ENCODE assay signal across 8 mouse cellular contexts in genomic region chrX:135742304-135743055, GRCm38 (mm10). TPM values are rescaled to one million over a fixed set of nuclear protein-coding genes. Genes with fewer than 3 reads are reported as not detected.
A peak's percentile ranks its signal among the peaks of the same experiment; 100 is the strongest.
DNase-seq lines count a peak whose midpoint lies in the region; ATAC-seq and TF ChIP-seq lines count a peak whose summit lies in the region.

TSS of gene Armcx5 (plus strand) at chrX:135742733.
TSS of gene Gprasp1 (plus strand) at chrX:135742733.

- CTCF ChIA-PET in Patski (lab: Charles Lee), result interaction anchor here (0.5 kb wide), 1 partner anchor 126 kb away, joined by 3 read pairs; no protein-coding TSS in a partner anchor

- H3K4me3 ChIP-seq in hindbrain, embryonic 13.5 days, result peak within 1 kb of the TSS; percentile 60

- no peaks in the 10 kb centered on the region for H3K9me3 ChIP-seq in hindbrain, embryonic 13.5 days

- peaks cover 7% of the 10 kb centered on the region for H3K36me3 ChIP-seq in hindbrain, embryonic 13.5 days

- peak within 1 kb of the TSS; percentile 80 for H3K9ac ChIP-seq in hindbrain, embryonic 13.5 days

- H3K4me2 ChIP-seq in hindbrain, embryonic 13.5 days, result peak within 1 kb of the TSS; percentile 59

- in situ Hi-C loops in Patski (cut with MboI; ENCODE audit: low pct_unique_long_range_greater_than_20kb), result no loop called here

- no peak for TF ChIP-seq CTCF in Patski (IDR thresholded peaks at IDR 0.05)

- POLR2A ChIA-PET in Patski (lab: Charles Lee), result no interaction called here

- H3K27ac ChIP-seq in hindbrain, embryonic 13.5 days, result peak within 1 kb of the TSS; percentile 94

- peak; percentile 51 for DNase-seq in Patski (ENCODE audit: low read depth, low spot score)
- peak; percentile 87 to 91 for DNase-seq in cerebellum, postnatal 14 days
- peak; percentile 78 to 83 for DNase-seq in frontal cortex, postnatal 14 days (ENCODE audit: low spot score in 2 of 2)
- peak; percentile 67 to 73 for DNase-seq in layer of hippocampus, postnatal 25 days (ENCODE audit: extremely low spot score in 1 of 2, low spot score in 1 of 2)
- DNase-seq in lung, postnatal 25 days (ENCODE audit: low spot score), result peak; percentile 90
- DNase-seq in retina, embryonic 14.5 days (ENCODE audit: low spot score), result peak; percentile 89
- peak; percentile 86 for DNase-seq in thymus, postnatal 4 days

- peak; percentile 94 for ATAC-seq in Patski
- ATAC-seq in hindbrain, embryonic 13.5 days (ENCODE audit: low FRiP score), result peak; percentile 99

- peaks cover 10% of the 10 kb centered on the region for H3K4me1 ChIP-seq in hindbrain, embryonic 13.5 days (replicated peaks)

- peaks cover 10% of the 10 kb centered on the region for H3K27me3 ChIP-seq in Patski
- peaks cover 9% of the 10 kb centered on the region; the same call in 1 of the 2 replicates for H3K27me3 ChIP-seq in hindbrain, embryonic 13.5 days

- WGBS in hindbrain, embryonic 13.5 days, result 16% methylated on average over 48 of the region's 48 CpGs

RNA-seq across cellular contexts. Expression of gene Armcx5, which starts in this region (rescaled TPM):
- 6.8 TPM for polyA plus RNA-seq in Patski (2021)
- polyA plus RNA-seq in hindbrain, embryonic 13.5 days (2015; fragmentation: Nextera tagmentation; extraction: Ambion mirVana), result 11.5 and 13.1 TPM in 2 replicates
- 10 to 100 TPM; 22.5 to 27.6 TPM for total RNA-seq in layer of hippocampus, postnatal 25 days (2021)

RNA-seq across cellular contexts. Expression of gene Gprasp1, which starts in this region (rescaled TPM):
- polyA plus RNA-seq in Patski (2021), result 27.9 TPM
- polyA plus RNA-seq in hindbrain, embryonic 13.5 days (2015; fragmentation: Nextera tagmentation; extraction: Ambion mirVana), result 159 and 172 TPM in 2 replicates
- total RNA-seq in layer of hippocampus, postnatal 25 days (2021), result 100 to 1,000 TPM; 279 to 293 TPM

Comparison
In these comparisons a context has a peak if more than half of its experiments do, and no peak if none do; other contexts are left out.
1. Peak in every context shown above with its lines: DNase-seq, ATAC-seq, H3K4me3 ChIP-seq and H3K27ac ChIP-seq.